Mouse (Mus musculus): Measurements from ENCODE around the gene Tmem123.
A peak's percentile ranks its signal among the peaks of the same experiment; 100 is the strongest.

Tmem123 gene

DNA sequence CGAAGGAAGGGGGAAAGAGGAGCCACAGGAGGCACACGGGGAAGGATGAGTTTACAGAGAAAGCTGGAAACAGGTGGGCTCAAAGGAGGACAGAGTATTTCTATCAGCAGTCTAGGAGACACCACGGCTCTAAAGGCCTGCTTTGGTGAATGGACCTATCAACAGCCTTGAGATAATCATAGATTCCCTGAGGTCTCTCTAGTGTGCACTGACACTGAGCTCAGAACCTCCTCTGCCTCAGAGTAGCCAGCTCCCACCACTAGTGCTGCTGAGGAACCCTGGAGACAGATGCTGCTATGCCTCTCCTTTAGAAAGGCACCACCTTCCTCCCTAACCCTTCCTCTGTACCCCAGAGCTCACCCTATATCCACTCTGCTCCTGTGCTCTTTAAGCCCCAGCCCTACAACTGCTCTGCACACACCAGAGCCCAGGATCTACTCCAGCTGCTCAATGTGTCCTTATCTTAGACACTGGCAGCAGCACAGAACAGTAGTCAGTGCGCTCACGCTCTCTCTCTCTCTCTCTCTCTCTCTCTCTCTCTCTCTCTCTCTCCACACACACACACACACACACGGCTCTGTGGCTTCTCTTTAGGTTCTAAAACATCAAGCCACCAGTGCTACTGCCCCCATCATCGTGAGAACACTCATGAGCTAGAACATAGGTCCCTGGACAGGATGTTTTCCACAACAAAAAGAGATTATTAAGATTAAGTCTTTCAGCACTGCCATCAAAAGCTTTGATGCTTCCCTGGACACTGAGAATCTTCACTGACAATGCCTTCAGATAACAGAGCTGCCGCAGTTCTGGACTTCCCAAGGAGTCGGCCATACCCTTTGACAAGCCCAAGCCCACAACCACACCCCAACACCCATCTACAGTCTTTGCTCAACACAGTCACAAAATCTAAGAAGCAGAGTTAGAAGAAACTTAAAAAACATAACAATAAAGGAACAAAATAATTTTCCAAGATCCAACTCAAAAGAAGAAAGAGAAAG is 66.0 kb downstream of the Tmem123 start:
- no peak for DNase-seq

GRCm38 (mm10) chr9:7833421-7833820 is 69.6 kb downstream of the Tmem123 start:
- no peak for DNase-seq

GRCm38 (mm10) chr9:7835302-7835701 is 71.5 kb downstream of the Tmem123 start:
- DNase-seq = no peak

GRCm38 (mm10) chr9:7836331-7836730 is 72.5 kb downstream of the Tmem123 start:
- DNase-seq = peak; percentile 65

GRCm38 (mm10) chr9:7836905-7837805 is 73.3 kb downstream of the Tmem123 start, which contains the start of gene Birc2:
TSS of gene Birc2 (minus strand) at chr9:7837064.
- DNase-seq = peak; percentile 96

DNA sequence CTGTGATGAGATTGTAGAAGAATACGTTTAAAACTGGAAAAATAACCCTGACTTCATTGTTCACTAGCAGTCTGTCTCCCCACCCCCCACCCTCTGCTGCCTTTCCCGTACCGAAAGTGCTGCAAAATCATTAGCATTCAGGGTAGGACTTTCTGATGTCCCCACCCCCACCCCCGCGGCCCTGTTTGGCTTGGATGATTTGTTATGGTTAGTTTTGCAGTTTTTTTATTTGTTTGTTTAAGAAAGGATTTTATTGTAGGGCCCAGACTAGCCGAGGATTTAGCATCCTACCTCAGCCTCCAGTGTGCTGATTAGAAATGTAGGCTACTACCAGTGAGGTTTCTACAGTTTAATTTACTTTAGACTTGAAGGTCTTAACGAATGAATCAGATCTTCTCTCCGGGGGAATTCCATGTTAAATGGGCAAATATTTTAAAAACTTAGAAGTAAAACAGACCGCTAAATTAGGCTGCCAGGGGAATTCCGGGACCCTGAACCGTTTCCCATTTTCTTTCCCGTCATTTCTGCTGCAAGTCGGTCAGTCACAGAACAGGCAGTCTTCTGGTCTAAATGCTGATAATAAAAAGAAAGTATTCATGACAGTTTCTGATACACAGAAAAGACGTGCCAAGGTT is 74.1 kb downstream of the Tmem123 start:
- DNase-seq = no peak

DNA sequence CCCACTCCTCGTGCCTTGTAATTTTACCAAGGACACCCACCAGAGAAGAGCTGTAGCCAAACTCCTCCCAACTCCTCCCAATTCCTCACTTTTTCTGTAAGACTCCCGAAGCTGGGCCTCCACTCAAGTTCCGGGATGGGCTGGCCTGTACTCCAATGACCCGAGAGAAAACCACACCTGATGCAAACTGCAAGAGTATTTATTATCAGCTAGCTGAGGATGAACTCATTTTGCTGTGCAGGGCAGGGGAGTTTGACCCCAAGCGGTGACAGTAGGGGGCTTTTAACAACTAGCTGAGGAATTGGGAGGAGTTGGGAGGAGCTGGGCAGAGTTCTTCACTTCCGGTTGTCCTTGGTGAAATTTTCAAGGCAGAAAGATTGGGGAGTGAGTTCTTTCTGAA is 77.4 kb downstream of the Tmem123 start:
- no peak for DNase-seq

All from thymus, postnatal 14 days (tissue).